Mouse (Mus musculus) retina, postnatal 1 day (tissue): ENCODE measurements around the gene Nckap5.
"Not testable (repeated sequence)": the region's sequence is repeated elsewhere in the genome, so short reads cannot be mapped to it uniquely, and the experiment has no call there.

Source experiments
- DNase-seq: peaks from one replicate; pipeline ENCODE4 v3.0.0-alpha.2; 2012

Nckap5 gene

DNA sequence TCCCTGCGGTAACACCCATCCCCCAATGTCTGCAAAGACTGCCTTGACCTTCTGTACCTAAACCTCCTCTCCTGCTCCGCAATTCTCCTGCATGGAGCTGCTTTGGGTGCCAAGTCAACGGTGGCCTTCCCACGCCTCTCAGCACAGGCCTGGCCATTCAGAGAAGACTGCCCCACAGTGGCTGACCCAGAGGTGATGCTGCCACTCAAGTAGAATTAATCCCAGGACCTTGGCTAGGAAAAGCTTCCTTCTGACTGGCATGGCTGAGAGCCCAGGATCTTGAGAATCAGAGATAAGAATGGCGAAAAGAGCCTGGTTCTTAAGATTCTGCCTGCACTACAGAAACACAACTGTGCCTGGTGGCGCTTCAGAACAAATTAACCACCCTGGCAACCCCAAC, 678.4 kb downstream of the Nckap5 start:
- peak; percentile 32 for DNase-seq

DNA sequence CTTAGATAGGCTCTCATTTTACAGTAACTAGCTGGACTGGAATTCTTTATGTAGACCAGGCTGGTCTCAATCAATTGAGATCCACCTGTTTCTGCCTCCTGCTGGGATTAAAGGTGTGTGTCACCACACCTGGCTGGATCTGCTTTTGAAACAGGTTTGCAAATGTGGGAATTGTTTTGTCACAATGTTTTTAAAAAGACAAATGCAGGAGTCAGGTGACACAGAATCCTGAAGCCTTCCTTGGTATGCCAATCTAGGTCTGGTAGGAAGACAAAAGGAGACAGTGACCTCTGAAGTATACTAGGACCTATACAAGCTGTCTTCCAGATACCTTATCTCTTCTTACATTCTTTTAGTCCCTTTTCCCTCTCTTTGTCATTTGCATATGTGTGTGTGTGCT, 680.6 kb downstream of the Nckap5 start:
- DNase-seq = no peak

DNA sequence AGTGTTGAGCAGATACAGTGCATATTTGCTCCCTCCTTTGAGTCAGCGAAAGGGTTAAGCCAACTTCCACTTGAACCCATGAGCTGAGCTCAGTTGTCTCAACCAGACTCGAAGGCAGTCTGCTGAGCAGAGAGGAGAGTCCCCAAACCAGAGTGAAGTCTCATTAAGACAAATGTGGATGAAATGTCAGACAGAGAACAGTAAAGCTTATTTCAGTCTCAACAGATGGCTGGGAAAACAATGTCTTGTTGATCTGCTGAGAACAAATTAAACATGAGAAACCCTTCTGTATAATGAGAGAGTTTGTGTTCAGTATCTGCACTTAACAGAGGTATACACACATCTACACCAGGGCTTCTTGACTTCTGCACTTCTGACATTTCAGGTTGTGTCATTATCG, 694.9 kb downstream of the Nckap5 start:
- no peak for DNase-seq

DNA sequence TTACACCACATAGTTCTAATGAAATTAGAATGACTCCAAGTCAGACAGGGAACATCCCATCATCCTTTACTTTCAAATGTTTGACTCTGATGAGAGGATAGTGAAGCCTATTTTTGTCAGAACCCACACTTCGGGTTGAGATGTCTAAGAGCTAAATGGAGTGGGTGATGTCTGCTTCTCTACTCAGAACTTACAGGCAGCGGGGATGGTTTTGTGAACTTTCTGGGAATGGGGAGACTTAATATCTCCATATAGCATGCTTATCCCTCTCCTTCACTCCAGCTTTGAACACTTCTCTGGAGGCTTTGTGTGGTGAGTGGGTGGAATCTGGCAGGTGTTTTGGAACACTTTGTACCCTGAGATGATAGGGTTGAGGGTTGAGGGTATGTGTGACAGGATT, 698.3 kb downstream of the Nckap5 start:
- DNase-seq = no peak

DNA sequence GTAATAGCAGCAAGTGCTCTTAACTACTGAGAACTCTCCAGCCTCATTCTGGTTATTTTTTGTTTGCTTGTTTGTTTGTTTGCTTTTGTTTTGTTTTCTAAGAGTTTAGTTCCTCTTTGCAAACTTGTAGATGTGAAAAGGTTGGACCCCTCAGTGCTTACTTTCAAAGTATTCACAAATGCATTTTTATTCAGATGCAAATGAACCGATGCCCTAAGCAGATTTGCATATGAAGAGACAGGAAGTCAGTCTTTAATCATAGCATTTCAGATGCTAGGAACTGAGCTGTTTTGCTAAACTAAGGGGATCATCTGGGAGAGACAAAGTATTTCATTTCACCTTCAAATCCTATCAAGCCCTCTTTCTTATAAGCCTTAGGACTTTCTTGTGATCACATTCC, 701.5 kb downstream of the Nckap5 start:
- DNase-seq = no peak

DNA sequence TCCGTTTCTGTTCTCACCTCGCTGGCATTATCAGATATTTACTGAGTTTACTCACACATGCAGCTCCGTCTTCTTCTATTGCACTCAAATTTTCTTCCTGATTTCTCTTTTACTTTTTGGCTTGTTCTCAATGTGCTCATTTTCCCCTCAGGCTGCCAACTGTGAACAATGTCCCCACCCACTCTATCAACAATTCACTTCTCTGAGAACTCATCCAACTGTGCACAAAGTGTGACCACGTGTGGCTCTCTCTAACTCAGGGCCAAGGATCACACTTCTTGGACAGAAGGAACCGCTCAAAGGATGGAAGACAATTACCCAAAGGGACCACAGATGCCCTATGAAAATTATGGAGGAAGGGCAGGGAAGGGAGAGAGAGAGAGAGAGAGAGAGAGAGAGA, 707.5 kb downstream of the Nckap5 start:
- DNase-seq = no peak

DNA sequence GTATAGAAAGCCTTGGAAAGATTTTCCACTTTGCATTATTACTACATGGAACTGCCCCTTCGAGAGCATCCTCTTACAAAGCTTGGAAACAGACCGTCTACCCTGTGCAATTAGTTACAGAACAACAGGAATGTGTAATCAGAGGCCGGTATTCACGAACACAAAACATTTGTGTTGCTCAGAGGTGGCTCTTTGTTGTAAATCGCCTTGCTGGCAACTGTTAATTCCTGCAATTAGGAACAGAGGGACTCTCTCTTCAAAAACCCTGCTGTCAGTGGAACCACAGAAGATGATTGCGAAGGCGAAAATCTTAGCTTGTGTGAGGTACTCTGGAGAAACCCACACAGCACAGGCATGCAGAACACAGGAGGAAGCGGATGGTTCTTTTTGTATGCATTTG, 710.1 kb downstream of the Nckap5 start:
- DNase-seq = peak; percentile 63

DNA sequence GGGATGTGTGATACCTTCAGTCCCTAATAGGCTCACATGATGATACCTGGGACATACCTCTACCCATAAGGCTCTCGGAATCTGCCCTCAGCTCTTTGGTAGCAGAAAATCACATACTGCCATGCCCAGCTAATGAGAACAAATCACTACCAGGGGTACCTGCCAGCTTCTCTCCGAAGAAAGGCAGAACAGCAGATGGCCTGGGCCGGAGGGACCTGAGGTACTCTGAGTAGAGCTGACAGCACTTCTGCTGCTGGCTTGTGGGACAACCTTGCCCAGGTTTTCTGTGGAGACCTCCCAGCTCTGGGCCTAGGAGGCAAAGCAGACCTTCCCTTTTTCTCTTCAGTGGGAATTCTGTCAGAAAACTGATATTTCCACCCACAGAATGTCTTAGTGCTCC, 714.6 kb downstream of the Nckap5 start:
- no peak for DNase-seq

DNA sequence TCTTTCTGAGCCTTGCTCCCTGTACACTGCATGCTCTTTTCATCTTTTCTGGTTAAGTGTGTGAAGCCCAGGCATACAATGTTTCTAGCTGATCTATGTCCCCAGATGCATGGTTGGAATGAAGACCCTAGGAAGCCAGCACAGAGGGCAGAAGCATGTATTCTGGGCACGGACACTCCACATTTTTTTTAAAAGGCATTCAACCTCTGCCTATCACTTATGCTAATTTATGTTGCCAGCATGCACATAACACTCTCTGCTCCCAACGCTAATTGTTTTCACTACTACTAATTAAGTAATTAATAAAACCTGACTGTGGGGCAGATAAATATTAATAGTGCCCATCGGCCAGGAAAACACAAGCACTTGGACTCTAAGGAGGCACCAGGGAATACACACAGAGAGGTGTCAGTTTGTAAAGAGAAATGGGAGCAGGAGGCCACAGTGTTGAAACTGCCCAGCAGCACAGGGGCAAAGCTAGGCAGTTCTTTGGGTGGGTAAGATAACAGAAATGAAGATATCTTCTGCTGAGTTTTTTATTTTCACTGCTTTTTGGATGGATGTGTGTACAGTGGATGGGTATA, 724.8 kb downstream of the Nckap5 start:
- DNase-seq = no peak

DNA sequence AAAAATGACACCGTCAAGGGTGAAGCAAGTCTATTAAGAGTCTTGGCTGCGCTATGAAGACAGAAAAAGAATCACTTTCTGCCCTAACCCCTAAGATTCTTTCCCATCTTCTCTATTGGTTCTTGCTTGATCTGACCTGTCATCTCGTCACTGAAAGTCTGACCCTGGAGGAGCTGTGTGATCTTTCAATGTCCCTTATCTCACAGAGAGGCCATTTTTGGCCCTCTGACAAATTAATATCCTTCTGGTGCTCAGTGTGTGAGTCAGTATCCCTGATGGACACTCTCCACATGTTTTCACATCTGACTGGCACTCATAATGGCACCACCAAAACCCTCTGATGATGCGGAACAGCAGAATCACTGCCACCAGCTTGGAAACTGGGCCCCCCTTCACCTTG, 736.3 kb downstream of the Nckap5 start:
- DNase-seq = no peak

DNA sequence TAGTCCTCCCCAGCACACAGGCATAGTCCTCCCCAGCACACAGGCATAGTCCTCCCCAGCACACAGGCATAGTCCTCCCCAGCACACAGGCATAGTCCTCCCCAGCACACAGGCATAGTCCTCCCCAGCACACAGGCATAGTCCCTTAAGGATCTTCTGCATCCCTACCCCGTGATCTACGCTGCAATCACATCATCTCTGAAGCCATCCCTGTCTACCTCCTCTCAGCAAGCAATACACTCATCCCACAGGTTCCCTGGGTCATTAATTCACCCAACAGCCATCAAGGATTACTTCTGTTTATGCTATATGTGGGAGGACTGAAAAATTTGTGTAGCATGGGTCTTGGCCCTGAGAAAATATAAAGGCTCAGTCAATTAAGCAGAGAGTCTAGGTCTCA, 738.6 kb downstream of the Nckap5 start:
- DNase-seq = not testable (repeated sequence)

DNA sequence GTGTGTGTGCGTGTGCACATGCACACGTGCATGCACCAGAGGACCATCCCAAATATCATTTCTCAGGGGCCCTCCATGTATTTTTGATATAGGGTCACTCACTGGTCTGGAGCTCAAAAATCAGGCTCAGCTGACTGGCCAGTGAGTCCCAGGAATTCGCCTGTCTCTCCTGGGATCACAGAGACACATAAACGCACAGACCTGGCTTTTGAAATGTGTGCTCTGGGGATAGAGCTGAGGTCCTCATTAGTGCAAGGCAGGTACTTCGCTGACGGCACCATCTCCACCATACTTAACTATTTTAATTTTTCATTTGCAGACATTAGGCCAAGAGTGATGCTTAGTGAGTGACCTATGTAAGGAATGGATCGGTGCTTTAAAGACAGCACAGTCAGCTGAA, 743.4 kb downstream of the Nckap5 start:
- DNase-seq = no peak

DNA sequence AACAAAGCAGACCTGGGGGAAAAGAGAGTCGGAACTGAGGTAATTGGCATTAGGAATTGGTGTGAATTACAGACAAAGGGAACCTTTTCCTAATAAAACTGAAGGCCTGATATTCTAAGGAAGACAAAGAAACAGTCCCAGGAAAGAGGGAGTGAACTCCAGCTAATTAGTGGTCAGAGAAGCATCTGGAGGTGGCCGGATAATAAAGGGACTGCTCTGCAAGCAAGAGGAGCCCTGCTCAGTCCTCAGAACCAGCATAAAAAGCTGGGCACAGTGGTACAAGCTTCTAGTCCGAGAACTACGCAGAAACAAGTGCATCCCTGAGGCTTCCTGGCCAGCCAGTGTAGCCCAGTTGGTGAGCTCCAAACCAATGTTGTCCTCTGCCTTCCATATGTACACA, 754.3 kb downstream of the Nckap5 start:
- DNase-seq = no peak

DNA sequence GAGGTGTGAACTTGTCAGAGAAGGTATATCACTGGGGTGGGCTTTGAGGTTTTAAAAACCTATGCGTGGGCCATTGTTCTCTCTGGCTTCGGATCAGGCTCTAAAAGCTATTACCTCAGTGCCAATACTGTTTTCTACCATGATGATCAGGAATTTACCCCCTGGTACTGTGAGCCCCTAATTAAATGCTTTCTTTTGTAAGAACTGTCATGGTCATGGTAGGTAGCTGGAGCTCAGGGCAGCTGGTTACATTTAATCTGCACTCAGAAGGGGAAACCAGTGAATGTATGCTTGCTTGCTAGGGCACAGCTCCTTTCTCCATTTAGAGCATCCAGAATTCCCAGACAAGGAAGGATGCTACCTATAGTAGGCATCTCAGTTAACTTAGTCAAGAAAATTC, 759.7 kb downstream of the Nckap5 start:
- DNase-seq = no peak

DNA sequence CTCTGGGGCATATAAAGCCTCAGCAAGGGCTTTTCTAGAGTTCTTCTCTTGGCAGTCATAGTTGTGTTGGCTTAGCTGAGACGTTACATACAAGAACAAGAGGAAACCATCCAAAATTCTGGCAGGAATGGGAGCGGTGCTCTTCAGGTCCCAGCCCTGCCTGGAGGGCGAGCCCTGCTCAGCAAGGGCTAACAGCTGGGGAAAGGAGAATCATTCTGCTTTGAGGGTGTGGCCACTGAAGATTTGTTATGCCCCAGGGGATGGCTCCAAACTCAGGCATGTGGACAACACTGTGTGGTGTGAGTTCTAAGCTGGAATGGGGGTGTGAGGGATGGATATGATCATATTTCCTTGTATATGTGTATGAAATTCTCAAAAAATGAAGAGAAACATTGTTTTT, 779.1 kb downstream of the Nckap5 start:
- DNase-seq = no peak

DNA sequence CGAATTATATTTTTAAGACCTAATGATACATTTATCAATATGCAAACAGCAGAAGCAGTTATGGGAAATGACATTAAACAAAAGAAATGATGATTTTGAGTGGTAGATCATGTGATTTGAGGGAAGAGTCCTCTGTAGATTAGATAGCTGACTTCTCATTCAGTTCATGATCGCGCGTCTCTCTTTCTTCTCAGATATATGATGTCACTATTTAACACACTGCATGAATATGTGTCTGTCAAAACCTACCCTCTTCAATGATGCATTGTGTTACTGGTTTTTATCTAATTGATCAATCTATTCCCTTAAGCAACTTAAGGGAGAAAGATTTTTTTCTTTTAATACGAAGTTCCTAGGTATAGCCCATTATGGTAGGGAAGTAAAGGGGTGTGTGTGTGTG, 787.7 kb downstream of the Nckap5 start:
- no peak for DNase-seq

DNA sequence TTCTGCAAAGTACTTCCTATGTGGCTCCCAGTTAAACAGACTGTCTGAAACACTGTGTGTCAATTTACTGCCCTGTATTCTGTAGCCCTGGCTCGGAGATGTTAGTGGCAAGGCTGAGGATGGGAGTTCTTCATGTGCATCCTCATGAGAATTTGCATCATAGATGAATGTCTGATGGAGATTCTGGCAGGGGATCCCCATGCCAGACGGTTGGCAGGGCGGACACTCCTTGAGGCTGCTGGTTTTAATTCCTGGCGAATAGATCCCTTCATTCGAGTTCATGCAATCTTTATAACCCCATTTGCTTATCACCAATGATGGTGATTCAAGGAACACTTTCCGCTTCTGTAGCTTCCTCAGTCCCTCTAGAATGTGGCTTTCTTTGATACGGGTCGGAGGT, 803.1 kb downstream of the Nckap5 start:
- no peak for DNase-seq

DNA sequence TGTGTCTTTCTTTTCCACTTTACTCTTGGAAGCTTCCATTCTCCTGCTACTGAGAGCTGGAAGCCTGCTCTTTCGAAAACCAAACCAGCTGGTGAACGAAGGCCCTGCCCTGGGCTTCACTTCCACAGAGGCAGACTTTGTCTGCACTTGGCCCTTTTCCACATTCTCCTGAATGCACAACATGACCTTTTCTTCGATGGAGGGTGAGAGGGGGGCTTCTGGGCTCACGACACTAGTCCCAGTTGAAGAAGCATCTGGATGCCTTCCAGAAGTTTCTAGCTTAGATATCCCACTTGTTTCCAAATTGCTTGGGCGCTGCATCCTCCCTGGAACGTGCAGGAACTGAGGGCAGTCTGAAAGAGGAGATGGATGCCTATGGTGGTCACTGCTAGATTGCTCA, 806.1 kb downstream of the Nckap5 start:
- DNase-seq = no peak

DNA sequence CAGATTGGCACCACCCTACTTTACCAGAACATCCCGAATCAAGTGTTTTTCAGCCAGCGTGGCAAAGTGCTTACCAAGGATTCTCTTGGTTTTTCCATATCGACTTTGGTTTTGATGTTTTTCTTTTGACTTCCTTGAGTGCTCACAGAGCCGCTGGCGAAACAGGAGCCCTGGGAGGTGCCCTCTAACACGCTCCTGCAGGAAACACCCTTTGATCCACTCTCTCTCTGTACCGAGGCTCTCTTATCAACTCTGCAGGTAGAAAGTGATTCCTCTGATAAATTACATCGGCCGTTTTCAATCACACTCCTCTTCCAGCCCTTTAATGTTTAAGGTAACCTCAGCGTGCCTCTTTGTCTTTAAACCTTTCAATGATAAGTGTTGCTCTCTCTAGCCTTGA, 807.6 kb downstream of the Nckap5 start:
- no peak for DNase-seq

DNA sequence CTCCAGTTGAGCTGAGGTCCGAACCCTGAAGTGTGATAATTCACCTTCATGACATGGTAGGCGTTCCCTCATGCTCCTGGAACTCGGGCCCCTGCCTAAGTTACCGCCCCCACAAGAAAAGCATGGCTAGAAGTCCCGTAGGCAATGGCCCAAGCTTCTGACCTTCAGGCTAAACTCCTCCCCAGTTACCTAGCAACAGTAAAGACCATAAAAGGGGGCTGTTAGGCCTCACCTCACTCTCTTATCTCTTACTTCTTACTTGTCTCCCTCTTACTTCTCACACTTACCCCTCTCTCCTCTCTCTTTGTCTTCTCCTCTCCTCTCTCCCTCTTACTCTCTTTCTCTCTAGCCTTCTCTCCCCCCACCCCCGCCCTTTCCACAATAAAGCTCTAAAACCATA, 811.9 kb downstream of the Nckap5 start:
- DNase-seq = not testable (repeated sequence)

DNA sequence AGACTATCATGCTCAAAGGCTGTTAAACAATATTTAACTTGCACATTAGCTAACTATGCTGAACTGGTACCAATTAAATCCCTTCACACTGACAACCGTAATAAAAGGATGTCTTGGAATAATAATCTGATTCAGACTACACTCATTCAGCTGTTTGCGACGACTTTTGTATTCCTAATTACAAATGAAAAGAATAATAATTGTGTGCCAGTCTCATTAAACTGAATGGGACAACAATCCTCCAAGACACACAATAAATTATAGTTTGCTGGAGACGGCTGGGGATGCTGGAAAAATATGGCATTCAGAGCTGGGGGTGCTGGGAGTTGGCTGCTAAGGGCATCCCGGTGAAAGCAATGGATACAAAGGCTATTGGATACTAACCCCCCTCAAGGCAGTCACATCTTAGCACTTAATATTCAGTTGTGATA, 818.9 kb downstream of the Nckap5 start:
- DNase-seq = peak; percentile 37

DNA sequence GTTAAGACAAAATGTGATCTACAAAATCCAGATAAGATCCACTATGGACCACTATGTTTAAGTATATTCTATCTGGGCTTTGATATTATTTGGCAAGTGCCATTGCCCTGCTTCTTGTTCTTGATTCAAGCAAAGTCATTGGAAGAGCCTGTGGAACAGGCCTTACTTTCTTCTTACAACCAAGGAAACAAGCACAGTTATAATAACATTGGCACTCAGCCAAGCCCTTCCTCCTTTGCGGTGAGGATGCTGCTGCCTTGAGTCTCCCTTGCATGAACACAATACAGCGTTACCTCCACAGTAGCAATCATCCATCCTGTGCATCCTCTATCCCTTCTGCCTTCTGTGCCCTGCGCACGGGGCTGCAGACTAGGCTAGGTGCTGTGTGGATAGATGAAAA, 823.0 kb downstream of the Nckap5 start:
- no peak for DNase-seq

DNA sequence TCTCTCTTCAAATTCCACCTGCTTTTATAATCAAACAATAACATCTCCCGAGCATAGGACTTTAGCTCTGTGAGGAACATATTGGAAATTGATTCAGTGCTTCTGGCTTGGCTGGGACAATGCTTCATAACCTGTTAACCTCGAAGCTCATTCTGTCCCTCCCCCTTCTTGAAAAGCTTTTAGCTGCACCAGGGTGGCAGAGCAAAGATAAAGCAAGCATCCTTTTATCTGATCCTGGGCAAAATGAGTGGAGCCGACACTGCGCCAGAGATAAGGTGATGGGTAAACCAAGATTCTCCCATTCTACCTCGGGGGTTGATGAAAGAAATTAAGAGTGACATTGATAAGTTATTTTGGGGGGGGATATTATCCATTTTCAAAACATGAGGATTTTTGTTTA, 824.9 kb downstream of the Nckap5 start:
- no peak for DNase-seq

DNA sequence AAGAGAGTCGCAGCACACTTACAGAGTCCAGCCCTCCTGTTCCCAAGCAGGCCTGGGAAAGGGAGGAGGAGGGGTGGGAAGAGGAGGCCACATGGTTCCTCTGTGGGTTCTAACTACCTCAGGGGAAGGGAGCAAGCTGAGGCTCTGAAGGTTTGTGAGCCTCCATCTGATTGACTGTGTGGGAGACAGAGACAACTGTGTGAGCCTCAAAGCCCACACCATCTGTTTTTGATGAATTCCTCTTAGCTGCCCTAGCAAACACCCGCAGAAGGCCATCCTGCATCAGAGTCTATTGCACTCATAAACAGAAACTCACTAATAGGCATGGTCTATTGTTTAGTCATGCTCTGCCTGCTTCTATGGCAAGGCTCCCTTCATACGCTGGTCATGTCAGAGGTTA, 834.1 kb downstream of the Nckap5 start:
- peak; percentile 20 for DNase-seq

DNA sequence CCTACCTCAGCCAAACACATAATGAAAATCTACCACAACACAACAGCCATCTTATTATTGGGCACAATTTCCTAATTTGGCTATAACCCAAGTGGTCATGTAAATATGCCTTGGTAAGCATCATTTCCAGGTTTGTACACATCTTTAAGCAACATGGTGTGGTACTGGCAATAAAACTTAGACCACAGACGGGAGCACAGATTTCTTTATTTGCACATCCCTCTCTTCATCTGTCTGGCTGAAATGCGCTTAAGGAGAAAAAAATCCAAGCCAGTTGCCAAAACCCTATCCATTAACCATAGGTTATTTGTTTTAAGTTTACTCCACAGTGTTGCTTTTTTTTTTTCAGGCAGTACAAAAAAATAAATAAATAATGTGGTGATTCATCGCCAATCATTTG, 842.8 kb downstream of the Nckap5 start:
- DNase-seq = no peak

DNA sequence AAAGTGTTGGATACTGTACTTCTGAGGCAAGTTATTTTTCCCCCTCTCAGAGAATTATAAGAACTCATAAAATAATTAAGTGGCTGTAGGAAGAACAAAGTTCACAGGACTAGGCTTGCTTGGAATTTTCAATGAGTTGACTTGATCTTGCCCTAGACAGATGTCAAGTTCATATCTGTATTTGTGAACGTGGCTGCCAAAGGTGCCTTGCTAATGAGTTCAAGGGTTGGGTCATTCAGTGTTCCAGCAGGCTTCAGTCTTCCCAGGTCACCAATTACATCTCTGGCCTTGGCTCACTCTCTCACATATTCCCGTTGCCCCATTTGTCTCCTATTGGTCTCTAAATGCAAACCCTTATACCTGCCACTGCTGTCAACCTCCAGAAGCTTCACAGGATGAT, 846.0 kb downstream of the Nckap5 start:
- no peak for DNase-seq
